Mouse (Mus musculus) thymus, adult 2 months (tissue): Measurements from ENCODE around the gene Rrp7a. TPM values are rescaled to one million over a fixed set of nuclear protein-coding genes. Genes with fewer than 3 reads are reported as not detected.

Experiments
- DNase-seq: peaks from one replicate; pipeline ENCODE4 v3.0.0; 2021
- H3K27ac ChIP-seq: fragments of 200-500 bp; 2 replicates; pipeline ENCODE4 v1.5.1; 2012; ENCODE audit warnings: low read length, control low read depth; ENCODE audit not compliant: control insufficient read depth, insufficient read depth
- H3K27me3 ChIP-seq: fragments of 200-500 bp; 2 replicates; pipeline ENCODE4 v1.6.1; 2012; ENCODE audit warnings: mild to moderate bottlenecking, low read length, moderate library complexity, mixed read lengths; ENCODE audit not compliant: control insufficient read depth, insufficient read depth
- H3K36me3 ChIP-seq: fragments of 200-500 bp; 2 replicates; pipeline ENCODE4 v1.6.1; 2012; ENCODE audit warnings: mild to moderate bottlenecking, low read length, moderate library complexity; ENCODE audit not compliant: control insufficient read depth, insufficient read depth
- H3K4me1 ChIP-seq: fragments of 200-500 bp; replicated peaks from 2 replicates; pipeline ENCODE4 v1.6.1; 2012; ENCODE audit warnings: low read length; ENCODE audit not compliant: control insufficient read depth, insufficient read depth
- H3K4me3 ChIP-seq: fragments of 200-500 bp; 2 replicates; pipeline ENCODE4 v1.5.1; 2012; ENCODE audit warnings: mild to moderate bottlenecking, low read length, control low read depth, moderate library complexity; ENCODE audit not compliant: control insufficient read depth, insufficient read depth
- CTCF ChIP-seq: fragments of 200-500 bp; IDR thresholded peaks from 2 replicates; pipeline ENCODE4 v1.5.1; 2012; ENCODE audit warnings: mild to moderate bottlenecking, control low read depth, low read length, moderate library complexity, borderline replicate concordance; ENCODE audit not compliant: control insufficient read depth, poor library complexity, insufficient read depth; ENCODE audit errors: extremely low read depth
- POLR2A ChIP-seq: fragments of 200-500 bp; IDR thresholded peaks from 2 replicates; pipeline ENCODE4 v1.6.1; 2012; ENCODE audit warnings: mild to moderate bottlenecking, low read length, control low read depth, moderate library complexity; ENCODE audit not compliant: control insufficient read depth, poor library complexity, insufficient read depth; ENCODE audit errors: extremely low read depth
- WGBS: fragments of 180-500 bp; shearing (Covaris S2); methylation state at CpG from one replicate; pipeline ENCODE4 v1.1.7; 2018; 5-methylcytosine and 5-hydroxymethylcytosine counted together
- polyA plus RNA-seq: library from polyadenylated mRNA; depleted of rRNA; stranded (reverse); fragments of >200 nt; gene quantifications from 2 replicates; pipeline ENCODE4 v1.2.3, GENCODE M21; 2012

Gene Rrp7a
- polyA plus RNA-seq, 1 experiment = 168 TPM

DNA sequence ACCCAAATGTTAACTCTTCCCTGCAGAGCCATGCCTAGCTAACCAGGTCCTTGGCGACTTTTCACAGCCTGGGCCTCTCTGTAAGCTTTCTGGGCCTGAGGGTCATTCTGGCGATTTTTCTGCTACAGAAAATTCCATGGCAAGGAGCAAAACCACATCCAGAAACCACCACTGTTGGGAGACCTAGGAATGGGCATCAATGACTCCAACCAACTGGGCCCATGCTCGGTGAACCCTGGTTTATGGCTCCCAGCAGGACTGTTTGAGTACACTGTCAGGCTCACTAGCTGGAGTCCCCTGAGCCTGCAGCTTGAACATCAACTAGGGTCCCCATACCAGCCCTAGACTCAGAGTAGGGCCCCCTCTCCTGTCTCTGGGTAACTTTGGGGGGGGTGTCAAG lies 45.7 kb upstream of the Rrp7a start:
- 97% methylated on average over 3 of the region's 3 CpGs for whole genome bisulfite sequencing

DNA sequence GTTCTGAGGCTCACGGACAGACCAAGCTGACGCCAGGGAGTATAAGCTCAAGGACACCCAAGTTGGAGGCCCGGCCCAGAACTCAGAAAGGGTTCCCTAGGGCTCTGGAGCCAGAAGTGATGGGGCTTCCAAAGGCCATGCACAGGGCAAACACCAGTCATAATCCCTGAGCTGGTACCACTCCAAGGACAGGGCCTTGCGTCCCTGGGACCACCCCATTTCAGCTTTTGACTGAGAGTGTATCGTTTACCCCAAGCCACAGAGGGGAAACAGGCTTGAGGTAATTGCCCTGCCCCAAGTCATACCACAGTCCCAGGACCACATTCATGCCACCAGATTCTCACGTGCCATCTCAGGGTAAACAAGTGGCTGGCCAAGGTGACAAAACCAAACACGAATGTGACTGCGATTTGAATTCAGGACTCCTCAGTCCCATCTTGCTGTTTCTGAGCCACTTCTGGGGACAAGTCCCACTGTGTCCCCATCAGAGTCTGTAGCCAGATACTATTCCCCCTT lies 45.0 kb upstream of the Rrp7a start:
- 76% methylated on average over 8 of the region's 8 CpGs for WGBS
- TF ChIP-seq POLR2A (no peak), CTCF (no peak)
- Histone ChIP-seq H3K27ac (no peak overlapping the region), H3K4me3 (no peak overlapping the region), H3K27me3 (no peaks in the 10 kb centered on the region), H3K4me1 (peaks cover 6% of the 10 kb centered on the region), H3K36me3 (no peaks in the 10 kb centered on the region)
- no peak for DNase-seq

More for the DNA sequence above, 45.7 kb upstream of the Rrp7a start:
- DNase-seq = no peak
- Histone ChIP-seq H3K36me3 (no peaks in the 10 kb centered on the region), H3K4me3 (no peak overlapping the region), H3K27me3 (no peaks in the 10 kb centered on the region), H3K27ac (no peak overlapping the region), H3K4me1 (peaks cover 12% of the 10 kb centered on the region)
- TF ChIP-seq POLR2A (no peak), CTCF (no peak)

DNA sequence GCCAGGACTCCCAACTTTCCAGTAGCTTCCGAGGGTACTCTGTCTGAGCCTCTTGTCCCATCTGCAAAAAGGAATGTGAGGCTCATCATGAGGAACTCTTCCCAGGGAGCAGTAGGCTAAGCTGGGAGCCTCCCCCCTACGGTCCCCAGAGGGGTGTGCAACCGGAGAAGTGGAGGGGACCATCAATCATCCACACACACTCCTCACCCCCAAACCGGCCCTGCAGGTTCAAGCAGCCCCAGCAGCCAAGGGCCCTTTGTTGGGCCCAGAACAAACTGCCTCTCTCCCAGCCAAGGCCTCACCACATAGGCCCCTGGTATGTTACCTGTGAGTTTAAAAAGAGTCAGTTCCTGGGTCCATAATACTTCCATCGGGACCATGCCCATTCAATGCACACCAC lies 44.5 kb upstream of the Rrp7a start:
- no peak overlapping the region for H3K4me3 ChIP-seq
- H3K27me3 ChIP-seq = no peaks in the 10 kb centered on the region
- no peak for TF ChIP-seq CTCF
- no peak for TF ChIP-seq POLR2A
- peaks cover 5% of the 10 kb centered on the region for H3K4me1 ChIP-seq
- H3K36me3 ChIP-seq = no peaks in the 10 kb centered on the region
- no peak for DNase-seq
- no peak overlapping the region for H3K27ac ChIP-seq
- WGBS = 88% methylated on average over 5 of the region's 5 CpGs

DNA sequence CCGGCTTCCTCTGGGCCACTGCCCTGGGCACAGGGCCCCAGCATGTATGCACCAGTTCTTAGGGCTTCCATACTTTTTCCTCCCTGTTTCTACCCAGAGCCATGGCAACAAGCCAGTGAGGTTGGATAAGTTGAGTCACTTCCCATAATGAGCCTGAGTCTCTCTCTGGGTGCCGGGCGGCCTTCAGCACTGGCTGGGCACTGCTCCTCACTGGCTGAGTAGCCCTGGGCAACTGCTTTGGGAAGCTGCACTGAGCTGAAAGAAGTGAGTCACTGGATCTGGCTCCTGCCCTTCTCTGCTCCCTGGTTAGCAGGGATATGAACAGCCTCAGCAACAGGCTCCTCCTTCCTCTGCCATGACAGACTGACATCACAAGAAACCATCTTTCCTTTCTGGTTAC lies 44.0 kb upstream of the Rrp7a start:
- no peak for TF ChIP-seq CTCF
- DNase-seq = no peak
- Histone ChIP-seq H3K27me3 (no peaks in the 10 kb centered on the region), H3K27ac (no peak overlapping the region), H3K4me1 (peaks cover 5% of the 10 kb centered on the region), H3K36me3 (no peaks in the 10 kb centered on the region; the same call in 1 of the 2 replicates), H3K4me3 (no peak overlapping the region)
- 96% methylated on average over 3 of the region's 3 CpGs for WGBS

DNA sequence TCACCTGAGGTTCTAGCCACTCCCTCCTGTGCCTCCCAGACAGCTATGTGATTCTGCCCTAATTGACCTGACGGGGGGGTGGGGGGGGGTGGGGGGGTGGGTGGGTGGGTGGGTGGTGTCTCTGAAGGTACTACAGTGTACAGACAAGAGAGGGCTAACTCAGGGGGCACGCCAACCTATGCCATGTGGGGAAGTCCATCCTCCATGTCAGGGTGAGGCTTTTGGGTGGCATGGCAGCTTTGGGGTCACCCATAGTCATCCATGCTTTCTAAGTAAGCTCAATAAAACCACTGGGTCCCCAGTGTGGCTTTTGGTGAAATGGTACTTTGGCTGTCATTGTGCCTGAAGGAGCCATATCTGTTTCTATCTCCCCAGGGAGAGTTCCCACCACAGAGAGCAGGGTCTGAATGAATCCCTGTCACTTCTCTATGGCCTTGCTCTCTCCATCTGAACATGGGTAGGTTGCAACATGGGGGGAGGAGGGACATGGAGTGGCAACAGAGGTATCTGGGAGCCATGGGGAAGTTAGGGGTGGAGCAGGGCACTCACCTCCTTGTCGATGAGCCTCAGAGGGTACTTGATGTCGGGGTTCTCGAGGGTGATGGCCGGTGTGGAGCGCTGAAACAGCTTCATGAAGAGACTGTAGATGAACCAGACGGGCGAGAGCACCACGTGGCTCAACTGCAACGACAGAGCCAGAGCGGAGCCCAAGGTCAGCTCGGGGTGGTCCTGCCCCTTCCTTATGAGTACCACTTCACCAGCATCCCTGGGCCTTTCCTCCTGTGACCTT lies 43.1 kb upstream of the Rrp7a start:
- WGBS = 94% methylated on average over 13 of the region's 13 CpGs
- Histone ChIP-seq H3K27me3 (no peaks in the 10 kb centered on the region), H3K4me3 (no peak overlapping the region), H3K36me3 (no peaks in the 10 kb centered on the region; the same call in 1 of the 2 replicates), H3K27ac (no peak overlapping the region), H3K4me1 (no peaks in the 10 kb centered on the region)
- no peak for DNase-seq
- no peak for TF ChIP-seq CTCF
- no peak for TF ChIP-seq POLR2A

DNA sequence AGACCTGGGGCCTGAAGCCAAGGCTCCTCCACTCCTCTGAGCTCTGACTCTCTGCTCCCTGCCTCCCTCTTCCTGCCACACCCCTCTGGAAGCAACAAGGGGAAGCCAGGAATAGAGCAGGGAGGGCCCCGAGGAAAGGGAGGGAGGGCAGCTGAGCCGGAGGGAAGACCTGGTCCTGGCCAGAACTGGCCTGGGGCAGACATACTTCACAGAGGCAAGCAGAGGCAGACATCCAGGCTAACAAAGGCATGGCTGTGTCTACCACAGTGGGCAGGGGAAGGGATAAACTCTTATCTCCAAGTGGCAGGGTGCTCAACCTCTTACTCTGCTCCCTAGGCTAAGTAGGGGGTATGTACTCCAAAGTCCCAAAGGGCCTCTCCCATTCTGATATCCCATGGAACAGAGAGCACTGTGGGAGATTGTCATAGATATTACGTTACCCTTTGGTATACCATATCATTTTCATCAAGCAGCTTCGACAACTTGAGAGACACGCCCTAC lies 42.4 kb upstream of the Rrp7a start:
- Histone ChIP-seq H3K4me1 (no peaks in the 10 kb centered on the region), H3K27ac (no peak overlapping the region), H3K27me3 (no peaks in the 10 kb centered on the region), H3K36me3 (no peaks in the 10 kb centered on the region; the same call in 1 of the 2 replicates), H3K4me3 (no peak overlapping the region)
- TF ChIP-seq CTCF = no peak
- TF ChIP-seq POLR2A = no peak
- 92% methylated on average over 5 of the region's 5 CpGs for WGBS
- no peak for DNase-seq

DNA sequence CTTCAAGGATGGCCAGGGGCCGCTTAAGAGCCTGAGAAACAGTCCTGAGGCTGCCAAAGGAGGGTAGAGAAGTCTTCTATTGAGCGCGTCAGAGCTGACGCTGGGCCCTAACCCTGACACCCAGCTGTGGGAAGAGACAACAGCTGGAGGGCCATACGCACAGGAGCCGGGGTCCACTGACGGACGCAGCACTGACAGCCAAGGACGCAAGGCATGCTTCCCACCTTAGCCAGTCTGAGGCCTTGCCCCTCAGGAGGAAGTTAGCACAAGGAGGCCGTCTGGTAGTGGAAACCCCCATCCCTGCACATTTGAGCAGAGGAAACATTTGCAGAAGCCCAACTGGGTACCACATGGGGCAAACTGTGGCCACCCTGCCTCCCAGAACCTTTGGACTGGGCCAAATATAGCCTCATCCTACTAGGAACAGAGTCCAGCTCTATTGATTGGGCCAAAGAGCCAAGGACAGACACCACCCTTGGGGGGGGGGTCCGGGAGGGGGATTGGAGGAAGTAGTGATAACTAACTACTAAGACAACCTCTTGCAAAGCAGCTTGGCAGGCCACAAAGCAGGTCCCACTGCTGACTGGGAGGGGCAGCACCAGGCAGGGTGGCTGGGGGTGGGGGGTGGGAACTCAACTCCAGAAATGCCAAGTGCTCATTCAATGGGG lies 40.4 kb upstream of the Rrp7a start:
- TF ChIP-seq CTCF = no peak
- TF ChIP-seq POLR2A = no peak
- H3K4me3 ChIP-seq = no peak overlapping the region
- DNase-seq = no peak
- no peaks in the 10 kb centered on the region for H3K27me3 ChIP-seq
- H3K4me1 ChIP-seq = no peaks in the 10 kb centered on the region
- WGBS = 93% methylated on average over 11 of the region's 11 CpGs
- H3K27ac ChIP-seq = no peak overlapping the region
- H3K36me3 ChIP-seq = no peaks in the 10 kb centered on the region; the same call in 1 of the 2 replicates
